Mouse (Mus musculus) spleen, postnatal 10 days (tissue): Measurements from ENCODE around the gene Clec12a.
A peak's percentile ranks its signal among the peaks of the same experiment; 100 is the strongest.
"Not testable (repeated sequence)": the region's sequence is repeated elsewhere in the genome, so short reads cannot be mapped to it uniquely, and the experiment has no call there.

ENCODE experiments used
- DNase-seq, 2 experiments: peaks; one replicate each; pipeline ENCODE4 v3.0.0; 2021 to 2022; ENCODE audit warnings: low spot score in 2 of 2

Gene Clec12a

DNA sequence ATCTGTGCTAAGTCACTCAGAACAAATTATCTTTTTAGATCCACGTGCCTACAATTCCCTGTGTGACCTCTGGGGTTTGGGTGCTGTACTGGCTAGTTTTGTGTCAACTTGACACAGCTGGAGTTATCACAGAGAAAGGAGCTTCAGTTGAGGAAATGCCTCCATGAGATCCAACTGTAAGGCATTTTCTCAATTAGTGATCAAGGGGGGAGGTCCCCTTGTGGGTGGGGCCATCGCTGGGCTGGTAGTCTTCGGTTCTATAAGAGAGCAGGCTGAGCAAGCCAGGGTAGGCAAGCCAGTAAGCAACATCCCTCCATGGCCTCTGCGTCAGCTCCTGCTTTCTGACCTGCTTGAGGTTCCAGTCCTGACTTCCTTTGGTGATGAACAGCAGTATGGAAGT is at the start of gene Clec12a:
TSS of gene Clec12a (plus strand) at position 301 of the 400 bp plus-strand sequence.
- not testable (repeated sequence) for DNase-seq

DNA sequence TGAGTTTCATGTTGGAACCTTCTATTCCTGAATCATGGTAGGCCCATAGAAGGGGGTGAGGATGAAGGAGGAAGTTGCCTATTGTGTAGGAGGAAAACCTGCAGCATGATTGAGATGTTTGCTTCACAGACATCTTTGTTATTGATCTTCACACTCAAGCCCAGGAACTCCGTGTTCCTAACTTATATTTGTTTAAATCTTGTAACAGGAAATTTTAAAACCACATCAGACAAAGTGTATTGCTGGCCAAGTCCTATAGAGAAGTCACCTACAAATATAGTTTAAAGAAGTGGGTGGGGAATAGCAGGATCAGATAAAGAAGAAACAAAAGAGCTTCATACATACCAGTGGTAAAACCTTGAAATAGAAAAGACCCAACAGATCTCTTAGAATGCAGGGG is 38.3 kb upstream of the Clec12a start:
- no peak for DNase-seq

DNA sequence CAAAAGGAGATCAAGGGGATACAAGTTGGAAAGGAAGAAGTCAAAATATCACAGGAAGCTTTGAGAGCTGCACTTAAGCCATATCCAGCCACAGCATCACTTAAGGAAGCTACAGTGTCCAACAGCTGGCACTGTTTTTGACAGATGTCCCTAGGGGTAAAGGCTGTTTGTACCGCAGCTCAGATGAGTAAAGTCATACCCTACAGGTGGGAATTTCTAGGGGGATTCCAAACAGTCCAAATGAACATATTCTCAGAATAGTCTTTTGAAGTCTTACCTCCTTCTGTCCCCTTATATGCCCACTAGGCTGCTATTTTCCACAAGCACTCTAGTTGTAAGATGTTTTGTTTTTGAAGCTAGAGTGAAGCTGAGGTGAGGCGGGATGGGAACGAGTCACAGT is 30.0 kb upstream of the Clec12a start:
- DNase-seq: no peak

DNA sequence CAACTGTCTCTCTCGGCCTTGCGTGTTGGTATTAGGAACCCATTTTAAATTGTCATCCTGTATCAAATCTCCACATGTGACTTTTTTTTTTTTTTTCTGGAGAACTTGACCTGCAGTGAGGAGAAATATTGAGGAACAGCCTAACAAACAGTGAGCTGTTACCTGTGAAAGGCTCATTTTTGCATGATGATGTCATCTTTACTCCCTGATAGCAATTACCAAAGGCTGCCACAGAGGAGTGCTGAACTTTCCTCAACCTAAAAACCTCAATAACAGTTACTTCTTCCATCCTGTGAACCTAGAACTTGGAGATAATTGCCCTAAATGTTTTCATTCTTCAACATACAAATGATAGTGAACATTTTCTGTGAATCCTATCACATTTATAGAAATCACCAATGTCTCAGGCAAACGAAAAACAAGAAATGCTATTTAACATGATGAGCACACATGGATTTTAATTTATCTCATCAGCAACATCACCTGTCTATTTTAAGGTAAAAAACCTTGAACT is 27.8 kb upstream of the Clec12a start:
- DNase-seq: no peak

DNA sequence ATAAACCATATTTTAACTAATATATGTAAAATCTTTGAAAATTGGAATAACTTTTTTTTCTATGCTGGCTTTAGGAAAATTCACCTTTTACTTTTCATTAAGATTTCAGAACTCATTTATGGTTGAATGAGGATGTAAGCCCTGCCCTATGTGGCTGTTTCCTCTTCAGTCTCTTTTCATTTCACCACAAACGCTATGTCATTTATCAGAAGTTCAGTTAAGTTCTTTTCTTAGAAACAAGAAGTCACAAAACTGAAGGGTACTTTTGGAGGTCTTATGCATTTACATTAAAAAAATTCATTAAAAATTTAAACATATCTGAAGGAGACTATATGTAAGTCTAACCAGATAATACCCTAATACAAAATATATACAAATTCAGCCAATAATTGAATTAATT is 26.8 kb upstream of the Clec12a start:
- no peak for DNase-seq

DNA sequence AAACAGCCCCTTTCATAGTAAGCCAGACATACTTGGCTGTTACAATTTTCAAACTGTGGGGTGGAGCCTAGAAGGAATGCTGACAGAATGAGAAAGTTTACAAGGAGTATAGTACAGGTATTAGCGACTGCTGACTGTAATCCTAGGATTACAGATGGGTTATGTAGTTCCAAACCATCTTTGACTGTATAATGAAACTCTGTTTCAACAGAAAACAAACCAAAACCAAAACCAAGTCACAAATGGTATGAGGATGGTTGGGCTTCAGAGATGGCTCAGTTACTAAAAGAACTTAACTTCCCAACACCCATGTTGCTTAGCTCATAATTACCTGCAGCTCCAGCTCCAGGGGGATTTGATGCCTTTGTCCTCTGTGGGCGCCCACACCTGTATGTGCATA is 26.0 kb upstream of the Clec12a start:
- DNase-seq: no peak

DNA sequence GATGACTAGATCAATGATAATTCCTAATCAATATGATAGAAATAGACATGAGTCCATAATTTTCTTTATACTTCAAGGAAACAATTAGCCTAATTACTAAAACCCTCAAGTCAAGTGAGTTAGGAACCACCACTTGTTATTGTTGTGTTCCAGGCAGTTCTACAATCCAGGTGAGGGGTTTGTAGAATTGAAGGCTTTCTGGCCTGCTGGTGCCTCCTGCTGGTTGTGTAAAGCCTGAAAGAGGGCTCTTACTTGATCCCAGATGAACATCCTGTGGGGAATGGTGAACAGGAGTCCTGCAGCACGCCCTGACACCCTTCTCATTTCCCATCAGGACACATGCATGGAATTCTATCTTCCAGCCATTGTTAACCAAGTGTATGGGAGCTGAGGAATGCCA is 24.1 kb upstream of the Clec12a start:
- peak in 1 of 2 experiments; percentile 26 for DNase-seq

DNA sequence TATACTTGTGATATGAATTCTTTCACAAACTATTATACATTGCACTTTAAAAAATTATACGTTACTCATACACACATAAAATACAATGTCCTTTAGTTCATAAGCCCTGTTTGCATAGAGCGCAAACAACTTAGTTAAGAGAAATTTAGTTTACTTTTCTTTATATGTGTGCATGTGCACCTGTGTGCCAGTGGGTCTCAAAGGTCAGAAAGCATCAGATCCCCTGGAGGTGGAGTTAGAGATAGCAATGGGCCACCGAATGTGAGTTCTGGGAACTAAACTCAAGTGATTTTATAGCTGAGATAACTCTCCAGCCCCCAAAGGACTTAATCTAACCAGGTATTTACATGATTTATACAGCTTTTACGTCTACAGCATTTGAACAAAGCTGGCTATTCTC is 23.2 kb upstream of the Clec12a start:
- no peak for DNase-seq

DNA sequence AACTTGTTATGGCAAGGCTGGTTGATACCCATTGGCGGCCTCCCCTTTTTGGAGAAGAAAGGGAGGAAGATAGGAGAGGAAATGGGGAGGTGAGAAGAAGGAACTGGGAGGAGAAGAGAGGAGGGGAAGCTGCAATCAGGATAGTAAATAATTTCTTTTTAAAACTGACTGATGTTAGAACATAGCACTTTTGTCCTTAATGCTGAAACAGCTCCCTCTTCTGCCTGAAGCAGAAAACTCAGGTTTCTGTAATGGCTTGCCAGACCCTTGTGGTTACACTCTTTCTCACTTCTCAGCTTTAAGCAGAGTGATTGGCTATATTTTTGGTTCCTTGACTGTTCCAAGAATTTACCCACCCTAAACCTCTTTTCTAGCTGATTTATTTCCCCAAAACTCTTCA is 16.5 kb upstream of the Clec12a start:
- peak in 1 of 2 experiments; percentile 27 for DNase-seq

DNA sequence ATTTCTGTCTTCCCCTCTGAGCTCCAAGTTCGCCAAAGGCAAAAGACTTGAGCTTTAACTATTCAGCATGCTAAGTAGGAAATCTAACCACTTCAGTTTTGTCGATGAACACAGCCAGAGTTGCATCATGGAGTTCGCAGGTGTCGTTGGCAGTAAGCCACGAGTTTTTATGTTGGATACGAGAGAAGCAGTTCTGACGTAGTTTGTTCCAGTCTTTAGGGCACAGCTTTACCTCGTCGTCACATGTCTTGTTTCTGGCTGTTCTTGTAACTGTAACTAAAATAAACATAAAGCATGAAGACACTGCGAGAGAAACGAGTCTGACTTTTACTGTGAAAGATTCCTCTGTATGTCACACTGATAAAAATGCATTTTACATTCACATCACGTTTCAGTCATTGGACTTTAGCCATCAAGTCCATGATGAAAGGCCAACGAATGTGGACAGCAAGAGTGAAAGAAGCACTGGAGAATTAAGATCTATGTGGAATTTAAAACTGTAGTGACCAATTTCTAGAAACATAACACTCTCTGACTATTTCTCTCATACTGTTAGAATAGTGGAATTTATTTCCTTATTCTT is 15.8 kb upstream of the Clec12a start:
- DNase-seq: no peak

DNA sequence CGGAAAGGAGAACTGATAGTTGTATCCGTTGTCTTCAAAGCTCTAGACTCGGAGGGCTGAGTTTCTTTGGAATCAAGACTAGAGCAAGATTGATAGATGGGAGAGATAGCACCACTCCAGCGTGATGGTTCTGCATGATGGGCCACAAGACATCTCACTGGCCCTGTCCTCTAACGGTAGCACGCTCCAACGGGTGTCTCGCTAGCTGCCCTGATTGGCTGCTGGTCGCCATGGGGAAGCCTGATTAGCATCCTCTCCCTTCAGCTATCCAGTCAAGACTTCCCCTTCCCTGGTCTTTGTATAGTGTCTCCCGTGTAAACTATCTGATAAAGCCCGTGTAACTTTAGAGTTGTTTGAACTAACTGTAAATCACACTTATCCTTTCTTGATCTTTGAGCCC is 10.9 kb upstream of the Clec12a start, which contains the start of gene 4922502D21Rik:
TSS of gene 4922502D21Rik (minus strand) at position 187 of the 400 bp plus-strand sequence.
- DNase-seq: no peak

DNA sequence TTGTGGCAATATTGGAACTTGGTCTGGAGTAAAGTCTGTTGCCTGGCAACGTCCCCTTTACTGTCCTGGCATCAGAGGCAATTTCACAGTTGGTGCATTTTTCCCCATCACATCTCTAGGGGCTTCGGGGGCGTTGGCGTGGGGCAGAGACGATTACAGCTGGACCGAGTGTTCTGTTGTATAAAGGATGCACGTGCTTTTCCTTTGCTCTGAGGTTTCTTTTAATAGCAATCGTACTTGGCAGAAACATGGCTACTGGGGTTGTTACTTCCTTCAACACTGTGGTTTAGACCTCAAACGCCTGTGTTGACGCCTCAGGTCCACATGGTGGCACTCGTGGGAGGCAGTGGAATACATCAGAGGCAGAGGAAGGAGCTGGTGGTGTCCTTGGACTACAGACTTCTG is 8.8 kb upstream of the Clec12a start:
- DNase-seq: peak; percentile 28 to 74

DNA sequence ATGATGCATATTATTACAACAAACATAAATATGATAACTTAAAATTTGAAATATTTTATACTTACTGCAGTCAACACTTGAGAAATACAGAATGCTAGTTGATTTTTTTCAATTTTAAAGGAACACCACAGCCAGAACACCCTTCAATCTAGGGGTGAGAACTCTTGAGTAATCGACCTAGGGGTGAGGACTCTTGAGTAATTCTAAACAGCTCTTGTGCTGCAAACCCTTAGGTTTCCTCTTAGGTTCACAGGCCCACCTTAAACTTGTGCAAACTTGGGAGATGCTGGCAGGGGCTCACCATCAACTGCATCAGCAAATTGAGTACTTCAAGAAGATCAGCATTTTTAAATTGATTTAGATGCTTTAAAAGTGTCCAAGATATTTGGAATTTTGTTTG is 4.7 kb upstream of the Clec12a start:
- no peak for DNase-seq

DNA sequence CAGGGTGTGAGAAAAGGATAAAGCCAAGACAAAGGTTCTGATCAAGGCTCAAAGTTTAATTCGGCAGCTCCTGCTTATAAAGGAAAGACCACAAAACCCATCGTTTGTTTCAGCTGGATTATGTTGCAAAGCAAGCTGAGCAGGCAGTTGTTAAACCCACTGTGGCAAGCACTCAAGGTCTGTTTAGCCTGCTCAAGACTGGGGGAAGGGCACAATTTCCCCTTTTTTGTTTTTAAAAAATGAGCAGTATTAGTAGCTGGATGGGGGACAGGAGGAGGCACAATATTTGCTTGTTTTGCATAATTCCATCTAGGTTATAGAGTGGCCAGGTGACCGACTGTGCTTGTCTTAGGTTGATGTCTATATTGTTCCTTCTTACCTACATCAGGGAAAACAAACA is 1.9 kb downstream of the Clec12a start:
- DNase-seq: no peak

DNA sequence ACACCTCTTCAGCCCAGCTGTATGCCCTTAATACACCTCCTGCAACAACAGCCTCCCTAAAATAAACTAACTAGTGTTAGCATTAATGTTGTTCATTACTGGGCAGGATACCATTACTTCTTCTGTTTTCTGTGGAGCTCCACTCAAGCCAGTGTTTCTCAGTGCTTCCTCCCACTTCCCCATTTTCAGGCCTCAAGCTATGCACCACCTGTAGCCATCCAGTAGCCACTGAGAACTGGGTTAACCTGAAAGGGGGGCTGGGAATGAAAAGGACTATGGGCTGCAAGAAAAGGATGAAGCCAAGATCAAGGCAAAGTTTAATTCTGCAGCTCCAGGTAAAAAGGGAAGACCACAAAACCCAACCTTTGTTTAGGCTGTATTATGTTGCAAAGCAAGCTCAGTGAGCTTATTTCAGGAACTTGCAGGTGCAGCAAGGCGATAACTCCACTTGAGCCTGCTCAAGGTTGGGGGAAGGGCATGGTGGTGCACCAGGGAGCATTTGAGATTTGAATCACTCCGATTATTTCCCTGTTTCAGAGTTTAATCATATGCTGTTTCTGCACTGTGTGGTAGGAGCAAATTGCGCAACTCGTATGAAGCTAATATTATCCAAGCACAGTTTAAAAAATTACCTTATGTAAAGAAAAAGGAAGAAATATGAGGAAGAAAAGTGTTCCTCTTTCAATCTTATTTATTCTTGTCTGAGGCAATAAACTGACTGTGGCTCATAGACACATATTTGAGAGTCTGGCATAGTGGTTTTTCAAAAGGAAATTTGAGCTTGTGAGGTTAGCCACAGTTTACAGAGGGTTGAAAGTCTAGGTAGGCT is 7.2 kb downstream of the Clec12a start:
- peak in 1 of 2 experiments; percentile 41 for DNase-seq

DNA sequence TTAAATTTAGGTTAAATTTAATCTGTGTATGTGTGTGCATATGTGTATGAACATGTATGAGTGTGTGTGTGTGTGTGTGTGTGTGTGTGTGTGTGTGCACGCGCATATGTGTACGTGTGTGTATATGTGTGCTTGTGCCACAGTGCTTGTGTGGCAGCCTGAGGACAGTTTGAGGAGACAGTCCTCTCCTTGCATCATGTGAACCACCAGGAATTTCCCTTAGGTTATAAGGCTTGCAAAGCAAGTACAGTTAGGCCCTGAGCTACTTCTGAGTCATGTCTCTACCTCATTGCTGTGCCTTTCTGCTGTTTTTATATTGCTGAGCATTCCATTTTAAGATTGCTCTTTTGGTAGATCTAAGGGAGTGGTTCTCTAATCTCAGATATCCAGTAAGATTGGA is 8.6 kb downstream of the Clec12a start:
- no peak for DNase-seq

DNA sequence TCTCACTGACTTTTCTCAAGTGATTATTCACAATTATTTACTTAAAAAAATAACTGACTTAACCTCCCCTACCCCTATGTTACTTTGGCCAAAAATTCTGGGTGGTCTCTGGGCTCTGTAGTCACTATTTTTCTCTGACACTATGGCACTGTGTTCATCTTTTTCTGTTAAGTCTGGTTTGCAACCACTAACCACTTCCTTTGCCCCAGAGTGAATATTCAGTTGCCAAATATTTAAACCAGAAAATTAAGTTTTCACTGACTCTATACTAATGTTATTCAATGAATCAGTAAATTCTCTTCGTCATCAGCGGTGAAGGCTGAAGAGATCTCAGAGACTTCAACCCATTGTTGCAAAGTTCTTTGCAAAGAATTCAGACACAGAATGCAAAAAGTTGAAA is 13.3 kb downstream of the Clec12a start:
- DNase-seq: no peak

DNA sequence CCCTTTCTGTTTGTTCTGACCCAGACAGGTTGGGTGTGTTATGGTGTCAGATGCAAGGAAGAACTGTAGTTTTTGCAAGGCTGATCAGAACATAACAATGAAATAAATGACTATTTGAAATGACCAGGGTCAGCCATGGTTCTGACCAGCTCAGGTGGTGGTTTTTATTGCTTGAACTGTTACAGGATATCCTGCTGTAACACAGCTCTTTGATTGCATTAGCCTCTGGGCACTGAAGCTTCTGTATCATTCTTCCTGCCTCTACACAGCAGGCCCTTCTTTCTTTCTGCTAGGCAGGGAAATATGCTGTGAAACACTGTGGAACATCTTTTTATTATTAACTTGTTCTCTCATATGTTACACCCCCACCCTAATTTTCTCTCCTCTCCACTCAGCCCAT is 13.9 kb downstream of the Clec12a start:
- DNase-seq: no peak

DNA sequence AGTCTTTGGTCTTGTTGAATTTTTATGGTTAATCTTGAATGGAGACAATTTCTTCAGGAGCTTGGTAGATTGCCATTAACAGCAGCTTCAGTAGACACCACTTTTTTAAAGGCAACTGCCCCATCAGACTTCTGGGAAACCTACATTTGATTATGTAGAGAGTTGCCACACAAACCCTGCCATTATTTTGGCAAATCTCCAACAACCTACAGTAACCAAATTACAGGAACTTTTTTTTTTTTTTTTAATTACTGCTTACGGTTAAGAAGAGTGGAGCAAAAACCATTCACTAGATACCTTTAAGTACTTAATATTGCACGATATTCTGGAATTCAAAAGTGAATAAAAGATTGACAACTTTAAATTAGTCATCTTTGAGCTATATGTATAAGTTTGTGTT is 17.0 kb downstream of the Clec12a start:
- DNase-seq: no peak

DNA sequence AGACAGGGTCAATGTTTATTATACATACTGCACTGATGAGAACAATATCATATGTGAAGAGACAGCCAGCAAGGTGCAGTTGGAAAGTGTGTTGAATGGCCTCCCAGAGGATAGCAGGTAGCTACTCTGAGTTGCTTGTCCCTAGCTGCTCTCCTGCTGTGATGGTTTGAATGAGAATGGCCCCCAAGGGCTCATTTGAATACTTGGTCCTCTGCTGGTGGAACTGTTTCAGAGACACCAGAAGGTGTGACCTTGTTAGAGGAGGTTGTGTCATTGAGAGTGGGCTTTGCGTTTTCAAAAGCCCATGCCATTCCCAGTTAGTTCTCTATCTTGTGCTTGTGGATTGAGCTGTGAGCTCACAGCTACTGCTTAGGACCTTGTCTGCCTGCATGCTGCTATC is 21.5 kb downstream of the Clec12a start:
- no peak for DNase-seq

DNA sequence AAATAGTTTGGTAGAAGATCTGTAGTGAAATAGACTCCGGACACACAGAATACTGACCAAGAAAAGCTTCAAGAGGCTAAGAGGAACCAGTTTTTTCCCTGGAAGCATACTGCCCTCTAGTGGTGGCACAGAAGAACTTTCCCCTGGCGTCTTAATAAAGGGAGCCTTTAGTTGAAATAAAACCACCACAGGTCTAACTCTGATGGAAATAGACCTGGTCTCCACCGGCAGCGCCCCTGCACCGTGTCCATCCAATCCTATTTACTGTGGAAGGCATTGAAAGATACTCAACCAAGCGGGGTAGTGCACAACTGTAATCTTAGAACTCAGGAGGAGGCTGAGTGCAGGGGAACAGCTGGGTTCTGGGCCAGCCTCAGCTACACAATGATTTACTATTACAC is 23.5 kb downstream of the Clec12a start:
- DNase-seq: peak; percentile 18 to 57

DNA sequence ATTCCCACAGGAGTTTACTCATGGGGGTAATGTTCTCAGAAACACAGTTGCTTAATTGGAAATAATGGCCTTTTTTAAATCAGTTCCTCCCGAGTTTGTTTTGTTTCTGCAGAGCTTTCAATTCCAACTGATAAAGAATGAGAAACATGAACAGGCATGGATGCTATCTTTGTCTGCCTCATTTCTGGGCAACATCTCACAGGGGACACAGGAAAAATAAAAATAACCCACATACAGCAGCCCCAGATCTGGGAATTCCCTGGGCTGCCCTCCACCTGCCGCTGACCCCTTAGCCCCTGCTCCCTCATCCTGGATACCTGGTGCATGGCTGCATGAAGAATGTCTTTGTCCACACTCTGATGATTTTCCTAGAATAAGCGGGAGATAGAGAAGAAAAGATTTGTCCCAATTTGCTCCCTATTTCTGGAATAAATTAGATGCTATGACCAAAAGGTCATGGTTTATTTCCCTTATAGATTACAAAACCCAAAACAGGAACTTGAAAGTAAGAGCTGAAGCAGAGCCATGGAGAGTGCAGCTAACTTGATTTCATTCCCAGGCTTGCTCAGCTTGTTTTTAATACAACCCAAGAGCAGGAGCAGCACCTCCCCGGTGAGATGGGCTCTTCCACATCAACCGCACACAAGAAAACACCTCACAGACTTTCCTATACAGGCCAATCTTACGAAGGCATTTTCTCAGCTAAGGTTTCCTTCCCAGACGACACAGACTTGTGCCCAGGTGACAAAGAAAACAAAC is 27.1 kb downstream of the Clec12a start:
- no peak for DNase-seq
